Mouse (Mus musculus) embryonic fibroblast, embryonic 13.5 days (primary cell): ENCODE measurements around the gene Prrg2.

Experiments
- CTCF ChIP-seq: IDR thresholded peaks from 2 replicates; pipeline ENCODE4 v1.5.1; 2011; ENCODE audit warnings: mild to moderate bottlenecking, control low read depth, low read length, moderate library complexity, borderline replicate concordance; ENCODE audit not compliant: insufficient read depth
- POLR2A ChIP-seq: IDR thresholded peaks from 2 replicates; pipeline ENCODE4 v1.6.1; 2011; ENCODE audit warnings: low read depth, mild to moderate bottlenecking, control low read depth, low read length, moderate library complexity

DNA sequence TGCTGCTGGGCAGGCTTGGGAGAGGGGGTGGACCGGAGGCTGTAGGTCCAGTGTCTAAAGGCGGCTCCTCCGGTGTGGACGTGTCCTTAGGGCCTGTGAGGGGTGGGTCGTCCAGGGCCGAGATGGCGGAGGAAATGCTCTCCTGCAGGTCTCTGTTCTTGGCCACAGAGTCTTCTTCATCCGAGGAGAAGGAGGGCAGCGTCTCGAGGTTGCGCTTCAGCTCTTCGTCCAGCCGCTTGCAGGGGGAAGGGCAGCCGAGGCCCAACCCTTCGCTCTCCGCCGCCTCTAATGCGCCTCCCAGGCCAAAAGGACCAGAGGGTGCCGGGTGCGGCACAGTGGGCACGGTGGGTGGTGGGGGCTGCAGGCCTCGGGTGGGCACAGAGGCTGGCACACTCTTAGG lies 16.7 kb downstream of the Prrg2 start:
- no peak for TF ChIP-seq CTCF
- no peak for TF ChIP-seq POLR2A
